Mouse (Mus musculus): ENCODE results near the gene Rnf217. TPM values are rescaled to one million over a fixed set of nuclear protein-coding genes. Genes with fewer than 3 reads are reported as not detected.

The Rnf217 gene
- total RNA-seq (2012; rRNA removed) (not detected in 2 replicates), total RNA-seq (2014; rRNA removed) (not detected in 2 replicates), polyA plus RNA-seq (2012; ENCODE audit: insufficient read length, low read depth) (not detected in 2 replicates)

GRCm38 (mm10) chr10:31609066-31609961, at the start of gene Rnf217:
Gene Rnf217 (minus strand): TSS chr10:31609184.
- Histone ChIP-seq H3K79me2 (replicated peaks; ENCODE audit: control insufficient read depth, extremely low read depth, insufficient read depth, poor library complexity, severe bottlenecking) (no peaks in the 10 kb centered on the region), H3K4me2 (ENCODE audit: insufficient read depth, low read depth, poor library complexity, severe bottlenecking) (no peak within 1 kb of the TSS), H3K27ac (ENCODE audit: insufficient read depth, low read depth) (no peak within 1 kb of the TSS), H3K27me3 (replicated peaks) (no peaks in the 10 kb centered on the region), H3K4me1 (ENCODE audit: control insufficient read depth in 1 of 2, insufficient read depth in 2 of 2) (no peaks in the 10 kb centered on the region), H3K9me3 (replicated peaks; ENCODE audit: low read length) (peaks cover 15% of the 10 kb centered on the region), H3K36me3 (replicated peaks in 1 of 2; ENCODE audit: control insufficient read depth in 1 of 2, insufficient read depth in 1 of 2, low read length in 1 of 2) (no peaks in the 10 kb centered on the region), H3K9ac (ENCODE audit: insufficient read depth, low read depth) (no peak within 1 kb of the TSS), H3K4me3 (replicated peaks in 1 of 3; ENCODE audit: low read depth in 2 of 3, low read length in 2 of 3, poor library complexity in 1 of 3) (no peak within 1 kb of the TSS)
- dilution Hi-C loops (cut with MboI; ENCODE audit: extremely low pct_ligation_motif_present, extremely low pct_unique_long_range_greater_than_20kb, low sequenced_read_pairs): no loop called here
- DNase-seq (ENCODE audit: extremely low read depth): no peak
- TF ChIP-seq CHD1 (IDR thresholded peaks at IDR 0.05; ENCODE audit: low read depth, low read length): no peak
- TF ChIP-seq CHD2 (IDR thresholded peaks at IDR 0.05; ENCODE audit: low read length): no peak
- in situ Hi-C loops (cut with MboI; ENCODE audit: low pct_ligation_motif_present, low pct_unique_long_range_greater_than_20kb, low sequenced_read_pairs): no loop called here

DNA sequence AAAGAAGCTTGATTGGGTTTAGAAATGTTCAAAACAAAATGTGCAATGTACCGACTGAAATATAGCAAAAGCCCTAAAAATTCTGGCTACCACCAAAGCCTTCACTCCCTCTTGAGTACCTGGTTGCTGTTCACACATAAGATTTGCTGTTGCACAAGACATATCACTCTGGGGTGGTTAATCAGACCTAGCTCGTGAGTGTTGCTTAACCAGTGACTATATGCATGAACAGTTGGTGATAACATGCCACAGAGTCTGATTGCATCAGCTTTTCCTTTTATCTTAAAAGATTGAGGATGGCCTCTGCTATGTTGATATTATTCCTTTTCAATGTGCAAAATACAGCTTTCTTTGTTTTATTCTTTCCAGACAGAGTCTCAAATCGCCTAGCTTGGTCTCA, 38.3 kb upstream of the Rnf217 start:
- Histone ChIP-seq H3K36me3 (replicated peaks in 1 of 2; ENCODE audit: control insufficient read depth in 1 of 2, insufficient read depth in 1 of 2, low read length in 1 of 2) (no peaks in the 10 kb centered on the region), H3K4me2 (ENCODE audit: insufficient read depth, low read depth, poor library complexity, severe bottlenecking) (no peak overlapping the region), H3K4me3 (replicated peaks in 1 of 3; ENCODE audit: low read depth in 2 of 3, low read length in 2 of 3, poor library complexity in 1 of 3) (no peak overlapping the region), H3K9ac (ENCODE audit: insufficient read depth, low read depth) (no peak overlapping the region), H3K9me3 (replicated peaks; ENCODE audit: low read length) (peaks cover 8% of the 10 kb centered on the region), H3K4me1 (ENCODE audit: control insufficient read depth in 1 of 2, insufficient read depth in 2 of 2) (no peaks in the 10 kb centered on the region), H3K27me3 (replicated peaks) (no peaks in the 10 kb centered on the region), H3K27ac (ENCODE audit: insufficient read depth, low read depth) (no peak overlapping the region), H3K79me2 (replicated peaks; ENCODE audit: control insufficient read depth, extremely low read depth, insufficient read depth, poor library complexity, severe bottlenecking) (no peaks in the 10 kb centered on the region)
- TF ChIP-seq MAFK (IDR thresholded peaks at IDR 0.05; ENCODE audit: insufficient replicate concordance, low read length): no peak
- no peak for TF ChIP-seq JUND (conservative IDR thresholded peaks at IDR 0.05; ENCODE audit: low read depth, low read length)
- in situ Hi-C loops (cut with MboI; ENCODE audit: low pct_ligation_motif_present, low pct_unique_long_range_greater_than_20kb, low sequenced_read_pairs) (no loop called here), dilution Hi-C loops (cut with MboI; ENCODE audit: extremely low pct_ligation_motif_present, extremely low pct_unique_long_range_greater_than_20kb, low sequenced_read_pairs) (no loop called here)
- DNase-seq (ENCODE audit: extremely low read depth): no peak

DNA sequence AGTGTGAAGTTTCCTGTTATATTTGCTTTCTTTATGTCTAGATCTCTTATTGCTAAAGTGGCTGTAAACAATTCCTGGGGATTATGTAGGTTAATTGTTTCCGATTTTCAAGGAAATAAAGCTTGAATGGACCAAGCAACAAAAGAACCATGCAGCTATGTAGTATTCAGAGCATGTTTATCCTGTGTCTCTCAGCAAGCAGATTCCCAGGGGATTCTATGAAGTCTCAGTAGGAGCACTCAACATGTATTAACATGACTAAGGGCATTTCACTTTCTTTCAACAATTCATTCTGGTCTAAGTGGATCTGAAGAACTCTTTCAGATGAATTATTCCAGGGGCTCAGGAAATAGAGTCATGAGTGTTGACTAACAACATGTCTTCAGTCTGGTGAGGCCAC, 37.1 kb upstream of the Rnf217 start:
- dilution Hi-C loops (cut with MboI; ENCODE audit: extremely low pct_ligation_motif_present, extremely low pct_unique_long_range_greater_than_20kb, low sequenced_read_pairs) (no loop called here), in situ Hi-C loops (cut with MboI; ENCODE audit: low pct_ligation_motif_present, low pct_unique_long_range_greater_than_20kb, low sequenced_read_pairs) (no loop called here)
- H3K27me3 ChIP-seq (replicated peaks): no peaks in the 10 kb centered on the region
- H3K4me1 ChIP-seq (ENCODE audit: control insufficient read depth in 1 of 2, insufficient read depth in 2 of 2): no peaks in the 10 kb centered on the region
- DNase-seq (ENCODE audit: extremely low read depth): no peak
- no peak overlapping the region for H3K9ac ChIP-seq (ENCODE audit: insufficient read depth, low read depth)
- no peak overlapping the region for H3K4me2 ChIP-seq (ENCODE audit: insufficient read depth, low read depth, poor library complexity, severe bottlenecking)
- TF ChIP-seq BHLHE40 (IDR thresholded peaks at IDR 0.05; ENCODE audit: low read depth, low read length): no peak
- TF ChIP-seq MXI1 (IDR thresholded peaks at IDR 0.05; ENCODE audit: low read depth, low read length): no peak
- TF ChIP-seq ZMIZ1 (IDR thresholded peaks at IDR 0.05; ENCODE audit: low read depth, low read length): no peak
- no peak for TF ChIP-seq ZKSCAN1 (IDR thresholded peaks at IDR 0.05; ENCODE audit: borderline replicate concordance, low read depth, low read length)
- TF ChIP-seq RCOR1 (conservative IDR thresholded peaks at IDR 0.05; ENCODE audit: low read depth, low read length): no peak
- TF ChIP-seq CHD1 (IDR thresholded peaks at IDR 0.05; ENCODE audit: low read depth, low read length): no peak
- H3K4me3 ChIP-seq (replicated peaks in 1 of 3; ENCODE audit: low read depth in 2 of 3, low read length in 2 of 3, poor library complexity in 1 of 3): no peak overlapping the region
- H3K9me3 ChIP-seq (replicated peaks; ENCODE audit: low read length): peaks cover 8% of the 10 kb centered on the region
- no peaks in the 10 kb centered on the region for H3K79me2 ChIP-seq (replicated peaks; ENCODE audit: control insufficient read depth, extremely low read depth, insufficient read depth, poor library complexity, severe bottlenecking)
- no peaks in the 10 kb centered on the region for H3K36me3 ChIP-seq (replicated peaks in 1 of 2; ENCODE audit: control insufficient read depth in 1 of 2, insufficient read depth in 1 of 2, low read length in 1 of 2)
- H3K27ac ChIP-seq (ENCODE audit: insufficient read depth, low read depth): no peak overlapping the region
